8 mouse cellular contexts compared by ENCODE assay signal in genomic region chr9:63909618-63910017, GRCm38 (mm10).
DNase-seq lines count a peak whose midpoint lies in the region; ATAC-seq and TF ChIP-seq lines count a peak whose summit lies in the region.

No protein-coding gene starts in this region.

- WGBS in midbrain, embryonic 14.5 days = 15% methylated on average over 5 of the region's 5 CpGs
- 21% methylated on average over 5 of the region's 5 CpGs for WGBS in midbrain, embryonic 16.5 days
- WGBS in kidney, embryonic 14.5 days = 17% methylated on average over 5 of the region's 5 CpGs
- 12% methylated on average over 5 of the region's 5 CpGs for WGBS in limb, embryonic 14.5 days

- H3K27me3 ChIP-seq in midbrain, embryonic 14.5 days (ENCODE audit: control insufficient read depth, insufficient read depth, low read length) = no peaks in the 10 kb centered on the region
- H3K27me3 ChIP-seq in midbrain, embryonic 16.5 days (ENCODE audit: control insufficient read depth, insufficient read depth, low read depth, low read length) = no peaks in the 10 kb centered on the region
- H3K27me3 ChIP-seq in kidney, embryonic 14.5 days (ENCODE audit: control insufficient read depth, insufficient read depth, low read length) = no peaks in the 10 kb centered on the region
- H3K27me3 ChIP-seq in limb, embryonic 14.5 days (ENCODE audit: control insufficient read depth, insufficient read depth, low read length) = no peaks in the 10 kb centered on the region

- no peak overlapping the region for H3K9ac ChIP-seq in midbrain, embryonic 14.5 days (replicated peaks; ENCODE audit: low read length)
- no peak overlapping the region for H3K9ac ChIP-seq in midbrain, embryonic 16.5 days (ENCODE audit: low read depth, low read length)
- no peak overlapping the region for H3K9ac ChIP-seq in kidney, embryonic 14.5 days (ENCODE audit: low read depth, low read length)
- no peak overlapping the region for H3K9ac ChIP-seq in limb, embryonic 14.5 days (ENCODE audit: low read depth, low read length, severe bottlenecking)

- no peaks in the 10 kb centered on the region for H3K9me3 ChIP-seq in midbrain, embryonic 14.5 days (ENCODE audit: control insufficient read depth, low read length)
- H3K9me3 ChIP-seq in midbrain, embryonic 16.5 days (replicated peaks; ENCODE audit: control insufficient read depth, low read length, poor library complexity, severe bottlenecking) = no peaks in the 10 kb centered on the region
- no peaks in the 10 kb centered on the region for H3K9me3 ChIP-seq in kidney, embryonic 14.5 days (ENCODE audit: control insufficient read depth, low read length)
- H3K9me3 ChIP-seq in limb, embryonic 14.5 days (ENCODE audit: control insufficient read depth, low read length) = no peaks in the 10 kb centered on the region

- DNase-seq in midbrain, embryonic 14.5 days = peak; percentile 81
- DNase-seq in cerebellum, postnatal 10 days = peak; percentile 85 to 88
- peak; percentile 81 for DNase-seq in gastrocnemius, postnatal 10 days
- DNase-seq in limb, embryonic 14.5 days (ENCODE audit: low spot score) = peak; percentile 87
- DNase-seq in retina, embryonic 14.5 days (ENCODE audit: low spot score) = peak; percentile 87
- peak; percentile 80 for DNase-seq in thymus, postnatal 14 days

- no peak overlapping the region for H3K4me2 ChIP-seq in midbrain, embryonic 14.5 days (ENCODE audit: low read length)
- no peak overlapping the region for H3K4me2 ChIP-seq in midbrain, embryonic 16.5 days (ENCODE audit: low read length)
- H3K4me2 ChIP-seq in kidney, embryonic 14.5 days (replicated peaks; ENCODE audit: low read depth, low read length) = no peak overlapping the region
- no peak overlapping the region for H3K4me2 ChIP-seq in limb, embryonic 14.5 days (replicated peaks; ENCODE audit: low read depth, low read length, severe bottlenecking)

- no peak overlapping the region for H3K4me3 ChIP-seq in midbrain, embryonic 14.5 days (replicated peaks; ENCODE audit: low read depth, low read length)
- H3K4me3 ChIP-seq in midbrain, embryonic 16.5 days (ENCODE audit: low read depth, low read length) = no peak overlapping the region
- H3K4me3 ChIP-seq in kidney, embryonic 14.5 days (ENCODE audit: low read length) = no peak overlapping the region
- H3K4me3 ChIP-seq in limb, embryonic 14.5 days (replicated peaks; ENCODE audit: low read length) = no peak overlapping the region

- H3K4me1 ChIP-seq in midbrain, embryonic 14.5 days (ENCODE audit: control insufficient read depth, insufficient read depth, low read length) = no peaks in the 10 kb centered on the region
- H3K4me1 ChIP-seq in midbrain, embryonic 16.5 days (ENCODE audit: control insufficient read depth, insufficient read depth, low read length) = peaks cover 2% of the 10 kb centered on the region; the same call in 1 of the 2 replicates
- 0 out of 2 replicates have a peak, but pooled peaks cover 3% of the 10 kb centered on the region for H3K4me1 ChIP-seq in kidney, embryonic 14.5 days (ENCODE audit: control insufficient read depth, insufficient read depth, low read length)
- 0 out of 2 replicates have a peak, but pooled peaks cover 2% of the 10 kb centered on the region for H3K4me1 ChIP-seq in limb, embryonic 14.5 days (ENCODE audit: control insufficient read depth, insufficient read depth, low read length)

- no peak overlapping the region for H3K27ac ChIP-seq in midbrain, embryonic 14.5 days (replicated peaks; ENCODE audit: low read depth, low read length)
- no peak overlapping the region for H3K27ac ChIP-seq in midbrain, embryonic 16.5 days (ENCODE audit: low read length)
- peak overlapping the region; percentile 25; the same call in 1 of the 2 replicates for H3K27ac ChIP-seq in kidney, embryonic 14.5 days (ENCODE audit: low read depth, low read length)
- H3K27ac ChIP-seq in limb, embryonic 14.5 days (replicated peaks; ENCODE audit: low read depth, low read length) = no peak overlapping the region

- no peaks in the 10 kb centered on the region for H3K36me3 ChIP-seq in midbrain, embryonic 14.5 days (ENCODE audit: control insufficient read depth, insufficient read depth, low read length)
- H3K36me3 ChIP-seq in midbrain, embryonic 16.5 days (ENCODE audit: control insufficient read depth, insufficient read depth, low read length) = no peaks in the 10 kb centered on the region
- H3K36me3 ChIP-seq in kidney, embryonic 14.5 days (ENCODE audit: control insufficient read depth, insufficient read depth, low read length) = no peaks in the 10 kb centered on the region
- H3K36me3 ChIP-seq in limb, embryonic 14.5 days (ENCODE audit: control insufficient read depth, insufficient read depth, low read length) = no peaks in the 10 kb centered on the region

- TF ChIP-seq POLR2A in limb, embryonic 14.5 days (IDR thresholded peaks at IDR 0.05; ENCODE audit: borderline replicate concordance, extremely low read depth, insufficient read depth, insufficient read length) = no peak

- no peak for ATAC-seq in midbrain, embryonic 14.5 days (ENCODE audit: low FRiP score, low TSS enrichment)
- ATAC-seq in midbrain, embryonic 16.5 days = no peak
- peak; percentile 61 for ATAC-seq in kidney, embryonic 14.5 days (ENCODE audit: low FRiP score, low TSS enrichment)
- ATAC-seq in limb, embryonic 14.5 days (ENCODE audit: low FRiP score, low read depth) = peak; percentile 63

Comparison
In these comparisons a context has a peak if more than half of its experiments do, and no peak if none do; other contexts are left out.
1. ATAC-seq: peak in kidney, embryonic 14.5 days (single experiment) and limb, embryonic 14.5 days (single experiment); none in midbrain, embryonic 14.5 days (single experiment) and midbrain, embryonic 16.5 days (single experiment).
2. Peak in every context shown above with its lines, with median percentiles within 50 percentile points of each other: DNase-seq.